ENCODE assay signal across 8 mouse cellular contexts in genomic region chr5:41767296-41768200, GRCm38 (mm10). TPM values are rescaled to one million over a fixed set of nuclear protein-coding genes. Genes with fewer than 3 reads are reported as not detected.
A peak's percentile ranks its signal among the peaks of the same experiment; 100 is the strongest.
DNase-seq lines count a peak whose midpoint lies in the region; ATAC-seq lines count a peak whose summit lies in the region.

No protein-coding gene starts in this region.

- peaks cover 30% of the 10 kb centered on the region for H3K4me1 ChIP-seq in kidney, embryonic 15.5 days
- peaks cover 14% of the 10 kb centered on the region for H3K4me1 ChIP-seq in heart, embryonic 16.5 days (ENCODE audit: control insufficient read depth, insufficient read depth, low read length)
- H3K4me1 ChIP-seq in megakaryocyte, embryonic 14.5 days: peaks cover 60% of the 10 kb centered on the region

- intact Hi-C loops in left cerebral cortex, postnatal 25 days (cut with DNase I): loop anchor here (1.0 kb wide), 2 partner anchors 642 to 715 kb away; no protein-coding TSS in a partner anchor

- peaks cover 75% of the 10 kb centered on the region for H3K27me3 ChIP-seq in kidney, embryonic 15.5 days
- peaks cover 48% of the 10 kb centered on the region for H3K27me3 ChIP-seq in heart, embryonic 16.5 days (ENCODE audit: control insufficient read depth, insufficient read depth, low read length)
- H3K27me3 ChIP-seq in megakaryocyte, embryonic 14.5 days (replicated peaks): peaks cover 66% of the 10 kb centered on the region

- H3K27ac ChIP-seq in kidney, embryonic 15.5 days: no peak overlapping the region
- no peak overlapping the region for H3K27ac ChIP-seq in heart, embryonic 16.5 days (ENCODE audit: low read length)

- H3K4me2 ChIP-seq in kidney, embryonic 15.5 days: peak overlapping the region; percentile 56
- peak overlapping the region; percentile 70 for H3K4me2 ChIP-seq in heart, embryonic 16.5 days (ENCODE audit: low read depth, low read length)

- peak overlapping the region; percentile 38 for H3K4me3 ChIP-seq in kidney, embryonic 15.5 days (replicated peaks)
- peak overlapping the region; percentile 45 for H3K4me3 ChIP-seq in heart, embryonic 16.5 days (ENCODE audit: low read length)
- peak overlapping the region; percentile 91 for H3K4me3 ChIP-seq in megakaryocyte, embryonic 14.5 days (replicated peaks)

- DNase-seq in kidney, adult 8-10 months: no peak
- DNase-seq in R1 (ENCODE audit: low read depth, low spot score) (peak; percentile 28), adipocyte (ENCODE audit: low spot score) (no peak)
- no peak for DNase-seq in ovary, postnatal 10 days (ENCODE audit: low spot score)
- DNase-seq in left cerebral cortex, postnatal 25 days (ENCODE audit: low spot score in 2 of 2): no peak

- no peak overlapping the region for H3K9ac ChIP-seq in kidney, embryonic 15.5 days
- 0 out of 2 replicates have a peak overlapping the region, but pooled peaks have one; percentile 5 for H3K9ac ChIP-seq in heart, embryonic 16.5 days (ENCODE audit: low read length)

- H3K36me3 ChIP-seq in kidney, embryonic 15.5 days: no peaks in the 10 kb centered on the region
- no peaks in the 10 kb centered on the region for H3K36me3 ChIP-seq in heart, embryonic 16.5 days (ENCODE audit: control insufficient read depth, insufficient read depth)
- H3K36me3 ChIP-seq in megakaryocyte, embryonic 14.5 days (replicated peaks; ENCODE audit: low read length): no peaks in the 10 kb centered on the region

- 6% methylated on average over 33 of the region's 33 CpGs for WGBS in kidney, embryonic 15.5 days
- WGBS in heart, embryonic 16.5 days: 5% methylated on average over 33 of the region's 33 CpGs

- ATAC-seq in kidney, embryonic 15.5 days (replicated peaks; ENCODE audit: low FRiP score): no peak
- ATAC-seq in heart, embryonic 16.5 days (replicated peaks; ENCODE audit: extremely low read depth, insufficient read depth, low FRiP score): no peak

- no peaks in the 10 kb centered on the region for H3K9me3 ChIP-seq in kidney, embryonic 15.5 days (replicated peaks)
- no peaks in the 10 kb centered on the region for H3K9me3 ChIP-seq in heart, embryonic 16.5 days (replicated peaks; ENCODE audit: control insufficient read depth, low read length)
- no peaks in the 10 kb centered on the region for H3K9me3 ChIP-seq in megakaryocyte, embryonic 14.5 days

RNA-seq across cellular contexts. Expression of gene Nkx3-2, which starts 3.2 kb away (rescaled TPM):
- not detected in 2 replicates for polyA plus RNA-seq in kidney, embryonic 15.5 days (2015; fragmentation: Nextera tagmentation; extraction: Ambion mirVana)
- polyA plus RNA-seq in heart, embryonic 16.5 days (2015; fragmentation: Nextera tagmentation; extraction: Ambion mirVana): not detected in 2 replicates
- polyA plus RNA-seq in megakaryocyte, embryonic 14.5 days (2012; ENCODE audit: insufficient read depth, low replicate concordance): not detected in 2 replicates
- not detected for total RNA-seq in left cerebral cortex, postnatal 25 days (2021)

RNA-seq across cellular contexts. Expression of gene Rab28, which starts 59.6 kb away (rescaled TPM):
- 56.6 and 58.3 TPM in 2 replicates for polyA plus RNA-seq in kidney, embryonic 15.5 days (2015; fragmentation: Nextera tagmentation; extraction: Ambion mirVana)
- polyA plus RNA-seq in heart, embryonic 16.5 days (2015; fragmentation: Nextera tagmentation; extraction: Ambion mirVana): 45.8 and 48.4 TPM in 2 replicates
- polyA plus RNA-seq in megakaryocyte, embryonic 14.5 days (2012; ENCODE audit: insufficient read depth, low replicate concordance): 42.6 and 132 TPM in 2 replicates
- 10 to 100 TPM; 82.1 to 83.5 TPM for total RNA-seq in left cerebral cortex, postnatal 25 days (2021)

Comparison
In these comparisons a context has a peak if more than half of its experiments do, and no peak if none do; other contexts are left out.
1. H3K4me3 ChIP-seq: peak in every context shown above with its lines; median percentile 91 in megakaryocyte, embryonic 14.5 days; 45 in heart, embryonic 16.5 days; 38 in kidney, embryonic 15.5 days.